Mouse (Mus musculus) heart, postnatal 25 days (tissue): Measurements from ENCODE around the gene Heca. TPM values are rescaled to one million over a fixed set of nuclear protein-coding genes. Genes with fewer than 3 reads are reported as not detected.
"Not testable (repeated sequence)": the region's sequence is repeated elsewhere in the genome, so short reads cannot be mapped to it uniquely, and the experiment has no call there.

Source experiments
- DNase-seq: peaks from one replicate; pipeline ENCODE4 v3.0.0; 2022; ENCODE audit warnings: low spot score
- intact Hi-C: fragments of 180-260 bp; cut with DNase I; formaldehyde crosslinking; loops from one replicate; pipeline ENCODE4 v1.15.1; 2025
- total RNA-seq, 2 experiments: library from RNA; stranded (reverse); gene quantifications; 2 replicates each; pipeline ENCODE4 v1.2.3; 2021

Gene Heca
- total RNA-seq = 10 to 100 TPM; 28.6 to 29.5 TPM

DNA sequence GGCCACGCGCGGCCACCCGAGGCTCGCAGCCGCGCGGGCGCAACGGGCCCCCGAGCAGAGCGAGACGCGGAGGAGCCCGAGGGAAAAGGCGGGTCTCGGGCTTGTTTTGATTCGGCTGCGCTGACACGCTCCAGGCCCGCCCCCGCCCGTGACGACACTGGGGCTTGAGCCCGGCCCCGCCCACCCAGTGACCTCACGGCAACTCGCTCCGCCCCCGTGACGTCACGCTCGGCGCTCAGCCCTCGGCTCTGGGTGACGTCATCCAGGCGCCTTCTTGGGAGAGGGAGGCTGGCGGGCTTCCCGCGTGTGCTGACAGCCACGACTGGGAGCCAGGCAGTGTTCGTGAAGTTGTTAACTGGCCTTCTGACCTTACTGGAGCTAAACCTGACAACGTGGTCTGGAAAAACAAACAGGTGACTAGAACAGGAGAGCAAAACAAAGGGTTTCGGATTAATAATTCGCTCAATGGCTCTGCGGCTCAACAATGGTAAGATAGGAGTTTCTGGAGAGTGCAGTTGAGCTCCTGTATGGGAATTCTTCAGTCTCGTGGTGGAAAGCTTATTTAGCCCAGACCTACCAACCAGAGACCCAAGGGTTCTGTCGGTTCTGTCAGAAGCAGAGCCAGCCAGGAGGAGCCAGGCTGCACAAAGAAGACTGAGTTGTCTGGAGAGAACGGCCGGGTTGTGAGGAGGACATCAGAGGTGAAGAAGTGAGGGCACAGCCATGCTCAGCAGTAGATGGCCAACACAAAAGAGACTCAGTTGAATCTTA lies at the start of gene Heca:
Gene Heca (minus strand): TSS at position 108 of the 771 bp plus-strand sequence.
- DNase-seq = peak; percentile 78
- intact Hi-C loops = loop anchor here (5.0 to 10.0 kb wide), 3 partner anchors 74 to 216 kb away; partner anchors contain the start of genes Abracl and Txlnb

DNA sequence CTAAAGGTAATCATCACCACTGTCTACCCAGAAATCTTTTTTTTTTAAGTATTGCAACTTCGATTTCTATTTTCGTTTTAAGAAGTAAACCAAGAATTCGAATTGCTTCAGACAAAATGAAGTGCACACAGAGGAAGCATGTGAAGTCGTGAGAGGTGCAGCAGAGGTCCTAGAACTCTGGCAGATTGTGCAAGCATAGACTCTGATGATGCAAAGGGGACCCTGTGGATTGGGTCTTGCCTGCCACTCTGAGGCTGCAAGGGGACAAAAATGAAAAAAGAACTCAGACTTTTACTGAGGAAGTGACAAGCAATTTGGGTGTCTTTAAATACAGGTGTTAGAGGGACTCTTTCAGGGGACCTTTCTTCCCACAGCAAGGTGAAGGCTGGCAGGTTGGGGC lies 42.7 kb upstream of the Heca start:
- intact Hi-C loops = no loop called here
- no peak for DNase-seq

DNA sequence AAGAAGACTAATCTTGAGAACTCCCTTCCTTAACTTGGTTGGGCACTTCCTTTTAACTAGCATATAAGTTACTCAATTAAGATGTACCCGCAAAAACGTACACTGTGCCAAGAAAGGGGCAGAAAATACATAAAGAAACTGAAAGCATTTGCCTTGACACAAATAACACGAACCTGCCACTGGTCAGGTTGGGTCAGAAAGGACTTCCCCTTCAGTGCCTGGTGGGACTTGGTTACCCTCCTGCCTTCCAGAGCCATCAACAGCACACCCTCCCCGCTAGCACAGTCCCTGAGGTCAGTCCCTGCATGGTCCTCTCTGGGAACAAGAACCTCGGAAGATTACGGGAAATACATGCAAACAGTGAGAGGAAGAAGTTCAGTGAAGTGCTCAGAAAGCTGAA lies 41.3 kb upstream of the Heca start:
- intact Hi-C loops = no loop called here
- DNase-seq = no peak

DNA sequence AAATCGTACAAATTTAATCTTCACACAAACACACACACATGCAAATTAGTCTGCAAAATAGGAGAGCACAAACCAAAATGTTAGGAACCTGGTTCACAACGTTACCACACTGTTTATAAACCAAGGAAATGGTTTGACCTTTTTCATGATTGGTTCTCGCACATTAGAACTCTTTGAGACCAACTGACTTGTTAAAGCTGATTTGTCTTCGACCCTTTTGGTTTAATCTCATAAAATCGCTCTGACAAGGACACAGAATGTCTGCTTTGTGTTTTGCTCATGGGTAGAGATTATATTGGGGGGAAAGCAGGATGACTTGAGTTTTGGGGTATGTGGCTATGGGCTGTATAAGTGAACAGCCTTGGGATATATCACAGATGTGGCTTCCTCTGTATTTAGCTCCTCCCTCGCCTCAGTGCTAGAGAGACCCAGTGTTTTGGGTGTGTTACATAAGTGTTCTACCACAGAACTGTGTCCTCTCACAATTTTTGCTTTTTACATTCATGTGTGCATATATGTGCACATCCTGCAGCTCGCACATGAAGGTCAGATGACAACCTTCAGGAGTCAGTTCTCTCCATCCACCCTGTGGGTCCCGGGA lies 40.1 kb upstream of the Heca start:
- no peak for DNase-seq
- intact Hi-C loops = no loop called here

DNA sequence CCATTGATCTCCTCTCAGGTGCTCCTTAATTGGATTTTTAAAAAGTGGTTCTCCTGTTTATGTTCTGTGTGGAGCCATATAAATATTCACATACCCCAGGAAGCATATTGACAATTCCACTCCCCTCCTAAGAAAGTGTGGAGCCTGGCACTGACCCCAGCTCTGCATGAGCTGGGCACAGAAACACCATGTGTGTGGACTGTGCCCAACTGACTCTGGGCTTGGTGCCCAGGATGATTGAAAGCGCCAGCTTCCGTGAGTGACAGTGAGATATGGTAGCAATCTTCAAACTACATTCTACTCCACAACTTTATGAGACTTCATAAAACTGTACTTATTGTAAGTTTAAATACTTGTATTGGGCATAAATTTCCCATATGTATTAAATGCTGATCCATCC lies 35.4 kb upstream of the Heca start:
- intact Hi-C loops = no loop called here
- no peak for DNase-seq

DNA sequence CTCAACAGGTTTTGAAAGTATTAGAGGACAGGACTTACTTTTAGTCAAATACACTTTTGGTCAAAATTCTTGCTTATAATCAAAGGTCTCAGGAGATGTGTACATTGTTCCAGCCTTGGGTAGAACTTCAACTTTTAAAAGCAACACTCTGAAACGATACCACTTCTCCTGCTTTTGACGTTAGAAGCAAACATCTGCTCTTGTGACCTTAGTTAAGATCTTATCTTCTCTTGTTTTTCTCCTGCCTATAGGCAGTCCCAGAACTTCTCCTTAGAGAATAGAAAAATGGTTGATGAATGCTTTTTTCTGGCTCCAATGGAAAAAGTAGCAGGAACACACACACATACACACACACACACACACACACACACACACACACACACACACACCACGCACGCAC lies 18.2 kb upstream of the Heca start:
- intact Hi-C loops = no loop called here
- DNase-seq = no peak

DNA sequence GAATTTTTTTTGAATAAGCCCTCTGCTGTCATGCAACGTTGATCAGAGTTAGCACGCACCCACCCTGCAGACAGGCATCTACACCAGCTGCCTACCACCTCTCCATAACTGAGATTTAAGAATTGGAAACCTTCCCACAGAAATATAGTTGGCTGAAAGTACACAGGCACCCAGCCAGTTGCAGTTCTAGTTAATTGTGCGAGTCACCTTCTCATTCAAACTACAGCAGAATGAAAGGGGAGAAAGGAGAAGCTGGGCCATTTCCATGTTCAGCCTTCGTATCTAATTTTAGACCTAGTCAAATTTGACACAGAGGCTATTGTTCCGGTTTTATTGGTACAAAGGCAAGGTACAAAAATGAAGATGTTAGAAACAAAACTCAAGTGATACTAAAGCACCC lies 2.9 kb upstream of the Heca start:
- intact Hi-C loops = loop anchor here (5.0 kb wide), 1 partner anchor 73 kb away; no protein-coding TSS in a partner anchor
- DNase-seq = no peak

DNA sequence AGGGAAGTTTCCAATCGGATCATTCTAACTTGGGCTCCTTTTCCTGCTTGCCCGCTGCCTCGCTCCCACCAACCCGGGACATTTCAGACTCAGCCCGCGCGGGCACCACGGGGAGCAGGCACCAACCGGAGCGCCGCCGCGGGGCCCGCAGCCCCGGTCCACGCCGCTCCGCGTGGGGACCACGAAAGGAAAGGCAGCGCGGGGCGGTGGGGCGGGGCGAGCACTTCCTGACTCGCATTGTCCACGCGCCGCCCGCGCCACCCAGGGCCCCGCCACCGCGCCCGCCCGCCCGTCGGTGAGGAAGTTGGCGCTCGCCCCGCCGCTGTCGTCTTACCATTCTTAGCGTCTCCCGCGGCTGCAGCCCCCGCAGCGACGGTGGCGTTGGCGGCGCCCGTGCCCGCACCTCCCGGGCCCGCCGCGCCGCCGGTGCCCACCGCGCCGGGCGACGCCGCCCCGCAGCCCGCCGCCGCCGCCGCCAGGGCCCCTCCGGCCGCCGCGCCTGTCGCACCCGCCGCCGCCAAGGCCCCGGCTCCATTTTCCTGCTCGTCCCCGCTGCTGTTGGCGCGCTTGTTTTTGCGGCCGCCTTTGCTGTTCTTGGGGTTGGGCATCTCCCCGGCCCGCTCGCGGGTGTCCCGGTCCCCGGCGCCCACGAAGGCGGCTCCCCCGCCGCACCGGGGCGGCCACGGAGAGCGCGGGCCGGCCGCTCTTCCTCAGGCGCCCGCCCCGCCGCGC lies 526 bp downstream of the Heca start:
- peak; percentile 40 for DNase-seq
- intact Hi-C loops = loop anchor here (5.0 to 10.0 kb wide), 3 partner anchors 75 to 215 kb away; partner anchors contain the start of genes Abracl and Txlnb

DNA sequence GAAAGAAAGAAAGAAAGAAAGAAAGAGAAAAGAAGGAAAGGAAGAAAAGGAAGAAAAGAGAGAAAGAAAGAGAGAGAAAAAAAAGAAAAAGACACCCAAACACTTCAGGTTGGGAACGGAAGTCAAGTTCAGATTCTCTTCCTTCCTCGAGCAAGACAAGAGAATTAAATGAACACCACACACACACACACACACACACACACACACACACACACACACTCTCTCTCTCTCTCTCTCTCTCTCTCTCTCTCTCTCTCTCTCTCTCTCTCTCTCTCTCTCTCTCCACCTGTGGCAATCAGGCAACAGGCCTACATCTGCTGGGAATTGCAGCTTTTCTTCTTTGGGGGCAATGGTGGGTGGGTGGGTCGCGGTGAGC lies 1.1 kb downstream of the Heca start:
- DNase-seq = not testable (repeated sequence)
- intact Hi-C loops = loop anchor here (5.0 to 10.0 kb wide), 3 partner anchors 76 to 214 kb away; partner anchors contain the start of genes Abracl and Txlnb

DNA sequence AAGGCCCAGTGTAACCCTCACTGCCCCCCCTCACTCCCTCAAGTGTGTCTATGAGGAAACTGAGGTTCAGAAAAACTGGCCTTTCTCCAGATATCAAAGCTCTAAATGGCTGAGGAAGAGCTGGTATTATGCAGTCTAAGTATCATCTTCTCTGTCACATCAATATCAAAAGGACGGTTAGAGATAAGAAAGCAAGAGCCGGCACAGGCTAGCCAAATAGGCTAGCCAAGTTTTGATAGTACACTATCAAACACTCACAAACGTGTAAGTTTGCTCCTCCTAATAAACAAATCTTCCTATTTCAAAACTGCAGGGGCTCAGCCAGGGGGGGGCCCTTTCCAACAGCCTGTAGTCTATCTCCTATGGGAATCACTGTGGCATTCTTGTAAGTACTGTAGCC lies 1.8 kb downstream of the Heca start:
- intact Hi-C loops = loop anchor here (5.0 to 10.0 kb wide), 3 partner anchors 76 to 214 kb away; partner anchors contain the start of genes Abracl and Txlnb
- no peak for DNase-seq

DNA sequence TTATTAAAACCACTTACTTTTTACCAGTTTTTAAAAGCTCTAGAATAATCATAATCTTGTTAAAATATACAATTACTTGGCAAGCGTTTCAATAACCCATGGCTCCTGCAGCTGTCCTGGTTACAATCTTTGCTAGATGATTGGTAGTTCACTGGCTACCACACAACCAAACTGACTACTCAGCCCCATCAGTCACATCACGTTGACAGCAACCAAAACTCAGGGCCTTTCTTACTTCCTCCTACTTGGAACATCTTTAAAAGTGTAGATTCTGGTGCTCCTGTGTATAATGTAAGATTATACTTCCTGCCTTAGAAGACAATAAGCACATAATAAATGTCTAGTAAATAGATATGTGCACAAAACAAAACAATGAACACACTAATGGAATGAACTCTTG lies 14.2 kb downstream of the Heca start:
- intact Hi-C loops = no loop called here
- DNase-seq = no peak

DNA sequence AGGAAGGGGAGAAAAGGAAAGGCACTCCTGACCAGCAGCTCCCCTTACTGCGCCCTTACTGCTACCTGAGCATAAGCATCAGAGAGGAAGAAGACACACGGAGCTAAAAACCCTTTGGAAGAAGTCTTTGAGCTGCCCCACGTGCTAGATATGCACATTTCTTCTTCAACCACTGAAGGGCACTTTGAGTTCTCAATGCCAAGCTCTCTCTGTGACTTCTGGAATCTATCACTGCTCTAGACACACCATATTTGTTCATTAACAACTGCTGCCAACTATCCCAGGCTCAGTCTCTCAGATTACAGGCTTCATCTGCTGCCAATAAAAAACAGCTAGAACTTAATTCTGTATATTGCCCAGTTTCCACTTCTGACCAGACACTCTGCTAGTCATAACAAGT lies 15.7 kb downstream of the Heca start:
- intact Hi-C loops = no loop called here
- DNase-seq = no peak

DNA sequence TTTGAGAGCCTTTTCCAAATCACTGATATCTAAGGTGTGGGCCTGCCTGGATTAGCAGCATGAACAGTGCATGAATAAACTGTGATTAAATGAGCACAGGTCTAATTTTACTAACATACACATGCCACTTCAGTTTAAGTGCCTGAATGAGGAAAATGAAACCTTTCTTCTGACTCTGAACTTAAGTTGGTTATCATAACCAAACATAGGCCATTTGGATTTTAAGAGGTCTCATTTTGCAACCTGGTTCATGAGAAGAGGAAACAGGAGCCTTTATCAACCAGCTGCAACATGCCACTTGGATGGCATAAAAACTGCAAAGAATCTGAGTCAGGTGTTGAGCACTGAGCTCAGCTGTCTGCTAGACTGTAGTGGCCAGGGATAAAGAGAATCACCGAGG lies 16.7 kb downstream of the Heca start:
- intact Hi-C loops = no loop called here
- no peak for DNase-seq

DNA sequence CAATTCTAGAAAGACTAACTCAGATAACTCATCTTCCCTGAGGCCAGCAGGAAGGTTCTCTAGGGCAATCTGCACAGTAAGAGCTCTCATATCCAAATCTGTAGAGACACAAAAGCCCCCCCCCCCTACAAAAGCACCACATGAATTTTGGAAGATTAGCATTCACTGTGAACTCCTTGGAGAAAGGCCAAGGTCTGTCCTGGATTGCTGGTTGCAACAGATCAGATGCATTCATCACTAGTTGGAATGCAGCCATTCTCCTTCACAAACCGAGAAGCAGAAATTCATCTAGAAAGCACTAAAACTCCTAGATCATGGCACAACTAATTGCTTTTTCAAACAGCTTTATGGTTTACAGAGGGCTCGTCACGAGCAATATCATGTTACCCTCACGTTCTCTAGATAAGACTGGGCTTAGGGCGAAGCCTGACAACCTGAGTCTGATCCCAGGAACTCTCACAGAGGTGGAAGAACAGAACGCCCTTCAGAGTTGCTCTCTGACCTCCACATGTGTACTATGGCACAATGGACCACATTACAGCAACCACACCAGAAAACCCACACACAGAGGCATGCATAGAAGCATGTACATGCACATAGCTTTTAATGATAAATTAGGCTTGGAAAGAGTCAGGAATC lies 17.3 kb downstream of the Heca start:
- DNase-seq = no peak
- intact Hi-C loops = no loop called here

DNA sequence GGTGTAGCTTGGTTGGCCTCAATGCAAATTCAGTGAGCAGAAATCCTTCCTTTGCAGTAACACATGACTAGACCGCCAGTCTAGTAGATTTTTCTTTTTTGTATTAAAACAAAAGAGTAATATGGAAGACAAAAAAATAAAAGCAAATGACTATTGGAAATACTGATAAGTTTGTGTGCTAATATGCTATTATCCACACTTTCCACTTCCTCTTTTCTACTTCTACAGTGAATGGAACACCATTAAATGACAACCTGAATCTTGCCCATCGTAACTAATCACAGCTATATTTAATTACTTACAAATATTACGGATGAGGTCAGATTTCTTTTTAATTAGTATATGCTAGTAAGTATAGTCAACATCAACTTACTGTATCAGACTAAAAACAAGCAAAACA lies 22.7 kb downstream of the Heca start:
- DNase-seq = no peak
- intact Hi-C loops = no loop called here

DNA sequence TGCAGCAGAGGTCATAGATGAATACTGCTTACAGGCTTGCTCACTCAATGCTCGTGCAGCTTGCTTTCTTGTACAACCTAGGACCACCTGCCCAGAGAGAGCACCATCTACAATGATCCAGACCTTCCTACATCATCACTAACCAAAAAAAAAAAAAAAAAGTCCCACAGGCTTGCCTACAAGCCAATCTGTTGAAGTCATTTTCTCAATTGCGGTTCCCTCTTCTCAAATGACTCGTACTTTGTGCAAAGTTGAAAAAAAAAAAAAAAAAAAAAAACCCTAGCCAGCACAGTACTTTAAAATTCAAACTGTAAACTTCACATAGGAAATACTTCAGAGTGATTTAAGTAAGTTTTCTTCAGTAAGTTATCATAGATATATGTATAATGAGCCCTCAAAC lies 23.7 kb downstream of the Heca start:
- no peak for DNase-seq
- intact Hi-C loops = no loop called here

DNA sequence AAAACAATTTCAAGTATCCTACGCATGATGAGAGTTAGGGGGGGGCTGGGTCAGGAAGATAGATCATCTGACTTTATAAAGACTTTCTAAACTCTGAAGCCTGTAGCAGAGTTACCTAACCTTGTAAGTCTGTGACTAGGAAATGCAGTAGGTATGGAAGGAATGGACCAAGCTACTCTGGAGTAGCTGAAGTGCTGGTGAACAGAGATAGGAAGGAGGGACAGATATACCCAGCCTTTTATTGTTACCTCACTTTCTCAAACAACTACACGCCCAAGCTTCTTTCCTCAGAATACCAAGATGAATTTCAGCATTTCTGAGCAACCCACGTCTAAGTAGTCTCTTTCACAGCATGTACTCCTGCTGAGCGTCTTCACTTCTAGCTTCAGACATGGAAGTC lies 26.5 kb downstream of the Heca start:
- DNase-seq = no peak
- intact Hi-C loops = no loop called here

DNA sequence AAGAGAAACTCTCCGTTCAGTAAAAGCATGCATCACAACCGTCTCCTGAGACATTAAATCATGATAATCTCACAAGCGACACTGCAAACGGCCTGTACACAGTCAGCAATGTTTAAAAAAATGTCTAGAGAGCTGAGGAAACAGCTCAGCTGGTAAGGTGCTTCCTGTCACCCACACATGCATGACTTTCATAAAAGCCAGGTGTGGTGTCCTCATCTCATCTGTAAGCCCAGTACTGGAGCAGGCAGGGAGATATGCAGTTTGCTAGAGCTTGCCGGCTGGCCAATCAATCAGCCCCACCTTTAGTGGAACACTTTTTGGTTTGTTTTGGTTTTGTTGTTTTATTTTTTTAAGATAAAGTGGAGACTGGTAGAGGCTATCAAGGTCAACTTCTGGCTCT lies 27.9 kb downstream of the Heca start:
- no peak for DNase-seq
- intact Hi-C loops = no loop called here

DNA sequence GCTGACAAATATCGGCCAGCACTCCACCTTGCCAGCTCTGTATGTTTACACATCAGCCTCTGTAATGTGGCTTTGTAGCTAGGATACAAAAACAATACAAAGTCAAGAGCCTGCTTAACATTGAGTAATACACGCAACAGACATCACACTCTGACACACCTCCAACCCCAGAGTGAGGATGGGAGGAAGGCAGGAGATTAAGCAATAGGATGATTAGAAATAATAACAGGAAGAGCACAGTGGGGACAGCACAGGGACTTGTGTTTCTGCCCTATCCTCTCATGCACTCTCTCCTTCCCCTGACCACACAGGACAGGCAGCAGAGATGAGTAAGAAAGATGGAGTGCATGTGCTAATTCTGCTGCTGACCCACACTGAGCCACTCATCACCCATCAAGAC lies 28.8 kb downstream of the Heca start:
- intact Hi-C loops = no loop called here
- no peak for DNase-seq

DNA sequence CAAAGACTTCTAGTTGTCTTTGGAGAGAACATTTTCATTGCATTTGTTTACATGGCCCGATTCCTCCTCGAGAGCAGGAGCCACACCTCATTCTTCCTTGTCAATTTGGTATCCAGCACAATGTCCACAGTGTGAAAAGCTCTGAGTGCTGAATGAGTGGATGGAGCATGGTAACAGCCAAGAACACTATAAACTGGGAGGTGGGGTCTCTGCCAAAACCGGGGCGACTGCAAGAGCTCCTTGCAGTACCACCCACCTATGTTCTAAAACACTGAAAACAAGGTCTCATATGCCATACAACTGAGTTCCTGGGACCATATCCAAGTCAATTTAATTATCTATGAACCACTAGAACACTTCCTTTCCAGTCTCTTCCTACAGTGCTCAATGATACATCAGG lies 39.1 kb downstream of the Heca start:
- intact Hi-C loops = no loop called here

More for the DNA sequence above, 39.1 kb downstream of the Heca start:
- no peak for DNase-seq
